Mouse (Mus musculus) ovary, postnatal 36 days (tissue): Measurements from ENCODE around the gene Asic3.

Experiments used
- DNase-seq: peaks from one replicate; pipeline ENCODE4 v3.0.0; 2022; ENCODE audit warnings: low spot score, mixed read lengths

The Asic3 gene

DNA sequence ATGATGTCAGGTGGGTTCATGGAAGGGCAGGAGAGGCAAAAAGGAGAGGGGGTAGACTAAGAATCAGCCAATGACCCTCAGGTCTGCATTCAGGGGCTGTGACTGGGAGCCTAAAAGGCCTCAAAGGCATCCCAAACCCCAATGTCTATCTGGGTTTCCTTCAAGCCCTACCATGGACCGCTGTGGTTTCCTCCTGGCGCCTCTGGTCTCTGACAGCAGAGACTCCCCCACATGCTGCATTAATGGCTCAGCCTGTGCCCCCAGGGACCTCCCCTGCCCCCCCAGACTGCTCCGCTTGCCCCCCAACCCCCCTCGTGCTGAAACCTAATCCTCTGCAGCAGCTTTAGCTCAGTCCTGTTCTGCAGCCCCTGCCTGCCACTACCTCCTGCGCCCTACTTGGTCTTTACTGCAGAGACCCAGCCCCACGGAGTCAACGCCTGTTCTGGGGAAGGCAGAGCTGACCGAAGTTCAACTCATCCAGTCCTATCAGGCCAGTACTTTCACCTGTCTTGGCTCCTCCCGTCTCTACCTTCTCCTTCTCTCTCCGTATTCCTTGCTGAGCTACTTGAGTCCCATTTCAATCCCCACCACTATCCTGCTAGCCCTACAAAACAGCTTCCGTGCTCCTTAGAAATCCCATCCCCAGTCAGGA lies at the start of gene Asic3:
Gene Asic3 (plus strand): TSS at position 351 of the 652 bp plus-strand sequence.
- no peak for DNase-seq

DNA sequence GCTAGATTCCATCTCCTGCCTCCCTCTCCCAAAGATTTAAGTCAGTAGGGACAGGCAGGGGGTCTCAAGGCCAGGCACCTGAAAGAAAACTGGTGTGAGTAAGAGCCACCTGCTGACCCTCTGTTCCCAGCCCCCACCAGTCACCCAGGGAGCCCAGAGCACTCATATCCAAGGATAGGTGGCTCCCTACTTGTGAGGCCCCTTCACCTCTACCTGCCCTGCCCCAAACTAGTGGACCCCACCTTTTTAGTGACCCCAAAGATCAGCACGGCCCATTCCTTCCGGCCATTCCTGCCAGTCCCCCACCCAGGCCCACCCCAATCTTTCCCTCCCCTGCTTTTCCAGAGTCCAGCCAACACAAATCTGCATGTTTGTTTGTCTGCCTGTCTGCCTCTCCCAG lies 49.7 kb upstream of the Asic3 start:
- no peak for DNase-seq

DNA sequence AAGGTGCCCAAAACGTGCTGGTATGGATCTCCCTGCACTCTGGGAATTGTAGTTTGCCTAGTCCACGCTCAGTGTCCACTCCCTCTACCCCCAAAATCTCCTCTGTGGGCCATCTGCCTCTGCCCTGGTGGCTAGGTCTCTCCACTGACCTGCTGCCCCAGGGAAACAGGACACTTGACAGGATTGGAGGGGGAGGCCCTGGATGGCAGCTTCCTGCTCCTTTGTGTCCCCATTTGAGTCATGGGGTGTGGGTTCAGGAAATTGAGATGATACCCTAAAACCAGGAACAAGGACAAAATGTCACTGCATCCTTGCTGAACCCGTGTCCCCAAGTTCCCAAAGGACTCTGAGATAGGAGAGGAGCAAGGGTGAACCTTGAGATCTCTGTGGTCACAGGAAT lies 49.1 kb upstream of the Asic3 start:
- no peak for DNase-seq

DNA sequence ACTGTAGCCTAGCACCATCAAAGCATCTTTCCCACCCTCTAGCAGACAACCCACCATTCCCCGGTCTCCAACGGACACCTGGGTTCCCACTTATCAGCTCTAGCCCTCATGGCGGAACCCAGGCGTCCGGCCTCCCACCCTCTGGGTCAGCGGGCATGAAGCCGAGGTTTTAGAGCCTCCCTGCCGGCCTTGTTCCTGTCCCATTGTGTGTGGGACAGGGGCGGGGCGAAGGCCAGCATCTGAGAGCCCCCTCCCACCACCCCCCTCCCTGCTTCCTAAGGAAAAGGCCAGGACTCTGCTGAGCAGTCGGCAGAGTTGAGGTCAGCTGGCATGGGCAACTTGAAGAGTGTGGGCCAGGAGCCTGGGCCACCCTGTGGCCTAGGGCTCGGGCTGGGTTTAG lies 48.7 kb upstream of the Asic3 start, which contains the start of gene Nos3:
Gene Nos3 (plus strand): TSS at position 303 of the 400 bp plus-strand sequence.
- no peak for DNase-seq

DNA sequence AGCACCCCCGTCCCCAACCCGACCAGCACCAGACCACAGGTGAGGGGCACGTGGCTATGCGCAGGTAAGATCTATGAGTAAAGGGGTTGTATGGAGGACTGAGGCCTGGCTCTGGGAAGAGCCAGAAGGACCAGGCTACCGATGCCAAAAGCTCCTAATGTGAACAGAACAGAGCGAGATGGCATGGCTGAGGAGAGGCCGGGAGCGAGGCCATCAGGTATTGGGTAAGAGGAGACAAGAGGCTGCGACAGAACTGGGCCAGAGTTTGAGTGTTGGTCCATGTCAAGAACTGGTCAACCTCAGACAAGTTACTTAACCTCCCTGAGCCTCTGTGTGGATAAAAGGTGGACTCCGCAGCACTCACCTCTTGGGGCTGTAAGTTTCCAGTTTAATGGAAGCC lies 48.2 kb upstream of the Asic3 start:
- DNase-seq: no peak

DNA sequence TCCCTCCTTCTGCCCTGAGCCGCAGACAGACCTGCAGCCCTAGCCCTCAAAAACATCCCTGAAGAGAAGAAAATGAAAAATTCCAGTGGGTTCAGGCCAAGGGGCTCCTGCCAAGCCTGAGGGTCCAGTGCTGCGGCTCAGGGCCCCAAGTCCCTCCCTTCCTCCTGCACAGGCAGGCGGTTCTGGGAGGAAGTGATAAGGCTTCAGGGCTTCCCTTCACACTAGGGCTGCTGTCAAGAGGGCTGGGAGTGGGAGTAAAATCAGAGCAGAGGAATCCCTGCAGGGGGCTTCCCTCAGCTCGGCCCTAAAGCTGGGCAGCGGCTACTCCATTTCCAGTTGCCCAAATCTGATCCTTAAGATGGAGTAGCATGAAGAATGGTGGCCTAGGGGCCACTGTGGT lies 47.7 kb upstream of the Asic3 start:
- no peak for DNase-seq

DNA sequence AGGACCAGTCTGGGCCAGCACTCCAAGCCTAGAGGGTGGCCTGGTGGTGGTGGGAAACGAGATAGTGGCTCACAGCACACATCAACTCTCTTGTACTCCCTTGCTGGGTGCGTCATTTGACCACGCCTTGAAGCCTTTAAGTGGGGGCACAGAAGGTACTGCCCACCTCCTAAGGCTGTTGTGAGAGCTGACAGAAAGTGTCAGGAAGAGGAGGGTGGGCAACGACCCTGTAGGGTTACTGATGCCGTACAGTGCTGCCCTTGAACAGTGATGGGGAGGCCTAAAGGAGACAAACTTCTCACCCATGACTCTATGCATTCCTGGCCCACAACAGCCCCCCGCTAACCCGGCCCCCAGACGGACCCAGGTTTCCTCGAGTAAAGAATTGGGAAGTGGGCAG lies 46.8 kb upstream of the Asic3 start:
- DNase-seq: no peak

DNA sequence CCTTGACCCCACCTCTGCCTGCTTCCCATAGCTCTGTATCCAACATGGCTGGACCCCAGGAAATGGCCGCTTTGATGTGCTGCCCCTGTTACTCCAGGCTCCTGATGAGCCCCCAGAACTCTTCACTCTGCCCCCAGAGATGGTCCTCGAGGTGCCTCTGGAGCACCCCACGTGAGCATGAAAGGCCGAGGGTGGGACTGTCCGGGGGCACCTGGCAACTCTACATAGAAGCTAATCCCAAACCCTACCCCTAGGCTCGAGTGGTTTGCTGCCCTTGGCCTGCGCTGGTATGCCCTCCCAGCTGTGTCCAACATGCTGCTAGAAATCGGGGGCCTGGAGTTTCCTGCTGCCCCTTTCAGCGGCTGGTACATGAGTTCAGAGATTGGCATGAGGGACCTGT lies 43.4 kb upstream of the Asic3 start:
- DNase-seq: no peak

DNA sequence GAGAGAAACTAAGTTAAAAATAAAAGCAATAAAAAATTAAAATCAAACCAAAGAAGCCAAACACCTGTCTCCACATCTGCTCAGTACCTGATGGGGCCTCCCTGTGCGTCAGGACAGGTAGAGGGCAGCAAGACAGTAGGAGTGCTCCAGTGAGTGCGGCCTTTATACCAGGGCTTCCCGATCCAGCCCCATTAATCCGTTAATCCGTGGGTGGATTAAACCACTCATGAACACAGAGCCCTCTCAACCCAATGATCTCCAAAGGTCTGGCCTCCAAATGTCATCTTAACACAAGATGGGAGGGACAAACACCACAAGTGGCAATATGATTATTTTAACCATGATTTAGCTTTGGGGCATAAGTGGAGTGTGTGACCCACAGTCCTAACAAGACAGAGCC lies 39.4 kb upstream of the Asic3 start:
- DNase-seq: no peak

DNA sequence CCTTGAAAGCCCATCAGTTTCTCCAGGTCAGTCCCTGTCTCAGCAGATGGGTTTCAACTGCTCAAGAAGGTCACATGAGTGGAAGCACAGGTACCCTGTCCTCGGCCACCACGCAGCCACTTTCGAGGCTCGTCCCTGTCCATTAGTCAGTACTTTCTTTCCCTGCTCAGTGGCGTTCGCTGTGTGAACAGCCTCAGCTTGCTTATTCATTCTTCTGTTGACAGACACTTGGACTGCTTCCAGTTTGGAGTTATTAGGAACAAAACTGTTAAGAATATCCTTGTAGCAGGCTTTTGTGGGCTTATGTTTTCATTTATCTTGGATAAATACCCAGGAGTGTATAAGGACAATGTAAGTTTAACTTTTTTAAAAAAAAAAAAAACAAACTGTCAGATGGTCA lies 39.0 kb upstream of the Asic3 start:
- no peak for DNase-seq

DNA sequence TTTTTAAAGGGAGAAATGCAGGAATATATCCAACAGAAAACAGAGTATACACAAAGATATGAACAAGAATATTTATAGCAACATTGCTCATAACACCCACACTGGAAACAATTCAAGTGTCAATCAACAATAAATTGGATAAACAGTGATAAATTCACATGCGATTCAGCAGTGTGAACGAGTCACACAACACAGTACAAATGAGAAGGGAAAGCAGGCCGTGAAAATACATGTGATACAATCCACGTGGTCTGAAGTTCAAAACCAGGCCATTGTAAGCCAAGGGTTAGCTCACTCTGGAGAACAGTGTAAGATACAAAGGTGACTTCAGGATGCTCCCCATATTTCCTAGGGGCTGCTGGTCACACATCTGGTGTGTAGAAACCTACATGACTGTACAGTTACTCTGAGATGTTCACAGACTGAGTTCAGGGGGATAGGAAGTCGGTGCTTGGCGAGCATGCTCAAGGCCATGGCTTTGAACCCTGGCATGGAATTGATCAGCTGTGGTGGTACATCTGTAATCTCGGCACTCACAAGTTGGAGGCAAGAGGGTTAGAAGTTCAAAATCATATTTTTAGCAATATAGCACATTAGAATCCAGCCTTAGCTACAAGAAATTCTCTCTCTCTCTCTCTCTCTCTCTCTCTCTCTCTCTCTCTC lies 38.4 kb upstream of the Asic3 start:
- no peak for DNase-seq

DNA sequence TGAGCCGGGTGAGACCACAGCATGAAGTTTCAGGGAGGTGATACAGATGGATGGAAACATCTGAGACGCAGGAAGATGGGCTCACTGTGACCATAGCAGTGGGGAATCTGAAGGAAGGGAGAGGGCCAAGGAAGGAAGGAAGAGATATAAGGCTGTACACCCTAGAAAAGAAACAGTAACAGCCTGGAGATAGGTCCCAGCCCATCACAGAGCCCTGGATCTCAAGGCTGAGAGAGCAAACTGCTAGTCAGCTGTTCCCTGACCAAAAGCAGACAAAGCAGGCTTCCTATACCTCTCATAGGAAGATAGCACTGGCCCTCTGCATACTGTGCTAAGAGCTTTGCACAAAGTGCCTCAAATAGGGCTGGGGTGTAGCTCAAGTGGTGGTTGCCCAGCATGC lies 34.5 kb upstream of the Asic3 start:
- DNase-seq: no peak

DNA sequence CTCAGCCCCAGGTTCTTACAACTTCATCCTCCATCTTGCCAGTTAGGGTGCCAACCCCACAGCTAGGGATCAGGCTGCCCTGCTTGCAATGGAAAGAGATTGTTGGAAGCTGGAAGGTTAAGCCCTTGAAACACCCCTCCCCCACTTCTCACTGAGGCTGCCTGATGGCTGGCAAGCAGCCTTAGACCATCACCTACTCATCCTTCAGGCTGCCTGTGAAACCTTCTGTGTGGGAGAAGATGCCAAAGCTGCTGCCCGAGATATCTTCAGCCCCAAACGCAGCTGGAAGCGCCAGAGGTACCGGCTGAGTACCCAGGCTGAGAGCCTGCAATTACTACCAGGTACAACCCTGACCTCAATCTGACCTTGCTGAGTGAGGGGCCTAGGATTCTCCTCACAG lies 33.7 kb upstream of the Asic3 start:
- DNase-seq: no peak

DNA sequence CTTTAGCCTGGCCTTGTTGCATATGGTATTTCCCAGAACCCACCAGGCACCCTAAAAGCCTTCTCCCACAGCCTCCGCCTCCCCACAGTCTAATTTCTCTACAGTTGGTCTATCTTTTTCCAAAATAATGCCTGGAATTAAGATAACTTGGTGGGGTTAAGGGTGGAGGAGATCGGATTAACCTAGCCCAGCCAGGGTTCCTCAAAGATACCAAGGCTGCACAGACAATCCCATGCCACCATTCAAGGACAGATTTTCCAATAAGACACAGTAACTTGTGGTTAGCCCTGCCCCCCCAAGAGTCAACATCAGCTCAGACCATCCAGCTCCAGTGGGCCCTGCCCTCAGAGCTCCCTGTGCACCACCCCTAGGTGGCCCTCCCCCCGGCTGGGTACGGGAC lies 32.7 kb upstream of the Asic3 start:
- no peak for DNase-seq

DNA sequence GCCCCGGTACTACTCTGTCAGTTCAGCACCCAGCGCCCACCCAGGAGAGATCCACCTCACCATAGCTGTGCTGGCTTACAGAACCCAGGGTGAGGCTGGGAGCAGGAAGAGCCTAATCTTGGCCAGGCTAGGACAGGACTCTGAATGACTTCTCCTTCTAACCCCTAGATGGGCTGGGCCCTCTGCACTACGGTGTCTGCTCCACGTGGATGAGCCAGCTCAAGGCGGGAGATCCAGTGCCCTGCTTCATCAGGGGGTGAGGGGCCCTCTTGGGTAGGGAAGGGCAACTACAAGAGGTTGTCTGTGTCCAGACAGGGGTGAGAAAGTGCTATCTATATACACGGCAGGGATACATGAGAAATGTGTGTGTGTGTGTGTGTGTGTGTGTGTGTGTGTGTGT lies 31.7 kb upstream of the Asic3 start:
- no peak for DNase-seq

DNA sequence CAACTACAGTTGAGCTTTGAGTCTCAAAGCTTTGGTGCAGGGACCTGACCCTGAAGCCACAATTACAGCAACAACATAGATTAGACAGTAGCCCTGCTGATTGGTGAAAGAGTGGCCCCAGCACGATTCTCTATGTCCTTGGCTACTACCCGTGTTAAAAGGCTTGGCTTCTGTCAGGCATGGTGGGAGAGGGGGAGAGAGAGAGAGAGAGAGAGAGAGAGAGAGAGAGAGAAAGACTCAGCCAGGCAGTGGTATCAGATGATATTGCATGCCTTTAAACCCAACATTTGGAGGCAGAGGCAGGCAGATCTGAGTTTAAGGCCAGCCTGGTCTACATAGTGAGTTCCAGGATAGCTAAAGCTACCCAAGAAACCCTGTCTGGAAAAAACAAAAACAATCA lies 31.2 kb upstream of the Asic3 start:
- no peak for DNase-seq

DNA sequence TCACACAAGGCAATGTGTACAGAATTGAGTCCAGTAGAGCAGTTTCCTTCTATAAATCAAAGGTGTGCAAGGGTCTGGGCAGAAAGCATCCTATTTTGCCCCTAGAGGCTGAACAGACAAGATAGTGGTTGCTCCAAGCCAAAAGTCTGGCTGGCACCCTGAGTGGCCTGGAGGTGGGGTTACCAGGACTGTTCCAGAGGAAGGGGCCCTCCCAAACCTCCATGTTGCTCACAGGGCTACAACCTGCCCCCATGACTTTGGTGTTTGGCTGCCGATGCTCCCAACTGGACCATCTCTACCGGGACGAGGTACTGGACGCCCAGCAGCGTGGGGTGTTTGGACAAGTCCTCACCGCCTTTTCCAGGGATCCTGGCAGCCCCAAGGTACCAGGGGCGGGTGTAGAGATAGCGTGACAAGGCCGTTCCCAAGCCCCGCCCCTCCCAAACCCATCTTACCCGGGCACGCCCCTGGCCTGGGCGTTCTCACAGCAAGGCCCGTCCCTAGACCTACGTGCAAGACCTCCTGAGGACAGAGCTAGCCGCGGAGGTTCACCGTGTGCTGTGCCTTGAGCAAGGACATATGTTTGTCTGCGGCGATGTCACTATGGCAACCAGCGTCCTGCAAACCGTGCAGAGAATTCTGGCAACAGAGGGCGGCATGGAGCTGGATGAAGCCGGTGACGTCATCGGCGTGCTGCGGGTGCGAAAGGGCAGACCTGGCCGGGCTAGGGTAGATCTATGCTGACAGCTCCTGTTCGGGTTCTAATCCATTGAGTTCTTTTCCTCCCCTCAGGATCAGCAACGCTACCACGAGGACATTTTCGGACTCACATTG lies 29.9 kb upstream of the Asic3 start:
- DNase-seq: peak; percentile 91

DNA sequence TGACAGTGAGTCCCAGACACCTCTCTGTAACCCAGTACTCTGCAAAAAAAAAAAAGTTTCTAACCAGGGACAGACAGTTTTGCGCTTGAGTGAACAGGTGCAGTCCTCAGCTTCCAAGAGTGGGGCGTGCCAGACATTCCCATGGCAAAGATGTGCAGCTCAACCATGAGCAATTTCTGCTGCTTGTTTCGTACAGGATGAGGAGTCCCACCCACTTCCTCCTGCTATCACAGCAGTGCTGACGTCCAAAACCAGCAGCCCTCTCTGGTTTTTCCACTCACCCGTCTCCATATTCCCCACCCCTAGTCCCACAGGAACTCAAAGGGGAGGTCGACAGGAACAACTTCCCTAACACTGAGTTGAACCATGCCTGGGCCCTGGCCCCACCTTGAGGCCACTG lies 28.8 kb upstream of the Asic3 start:
- no peak for DNase-seq

DNA sequence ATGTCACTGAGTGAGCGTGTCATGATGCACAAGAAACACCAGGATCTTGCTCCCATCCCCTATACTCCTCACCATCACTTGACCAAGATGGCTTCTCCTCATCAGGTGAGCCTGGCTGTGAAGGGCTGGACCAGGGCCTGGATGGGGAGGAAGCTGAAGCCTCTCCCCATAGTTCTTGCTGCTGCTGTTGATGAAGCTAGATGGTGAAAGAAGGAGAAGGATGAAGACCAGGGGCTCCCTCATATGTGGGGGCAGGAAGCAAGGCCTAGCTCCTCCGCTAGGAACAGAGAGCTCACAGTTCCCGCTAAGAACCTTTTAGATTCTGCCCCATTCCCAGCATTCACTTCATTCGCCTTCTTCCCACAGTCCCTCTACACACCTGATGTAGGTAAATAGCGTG lies 27.8 kb upstream of the Asic3 start:
- DNase-seq: no peak

DNA sequence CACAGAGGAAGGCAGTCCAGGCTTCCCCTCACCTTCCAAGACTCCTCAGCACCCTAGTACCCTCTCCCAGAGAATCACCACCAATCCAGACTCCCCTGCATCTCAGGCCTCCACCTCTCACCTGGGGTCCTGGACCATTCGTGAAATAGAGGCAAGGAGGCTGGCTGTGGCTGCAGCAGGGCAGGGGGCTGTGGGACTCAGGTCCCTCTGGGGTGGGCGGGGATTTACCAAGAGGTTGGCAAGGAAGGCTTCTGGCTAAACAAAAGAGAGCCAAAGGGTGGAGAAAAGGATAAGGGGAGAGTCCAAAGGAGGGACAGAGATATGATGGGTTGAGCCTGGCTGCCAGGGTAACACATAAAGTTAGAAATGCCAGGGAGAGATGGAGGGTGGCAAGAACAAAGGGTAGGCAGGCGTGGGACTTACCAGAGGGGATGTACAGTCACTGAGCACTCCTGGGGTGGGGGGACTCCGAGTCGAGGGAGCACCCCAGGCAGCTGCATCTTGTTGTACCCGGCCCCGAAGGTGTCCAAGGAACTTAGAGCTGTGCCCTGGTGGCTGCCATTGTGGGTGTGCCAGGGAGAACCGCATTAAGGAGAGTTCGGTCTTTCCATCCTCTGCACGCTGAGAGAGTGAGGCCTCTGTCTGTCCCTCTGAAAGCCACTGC lies 27.2 kb upstream of the Asic3 start:
- no peak for DNase-seq

DNA sequence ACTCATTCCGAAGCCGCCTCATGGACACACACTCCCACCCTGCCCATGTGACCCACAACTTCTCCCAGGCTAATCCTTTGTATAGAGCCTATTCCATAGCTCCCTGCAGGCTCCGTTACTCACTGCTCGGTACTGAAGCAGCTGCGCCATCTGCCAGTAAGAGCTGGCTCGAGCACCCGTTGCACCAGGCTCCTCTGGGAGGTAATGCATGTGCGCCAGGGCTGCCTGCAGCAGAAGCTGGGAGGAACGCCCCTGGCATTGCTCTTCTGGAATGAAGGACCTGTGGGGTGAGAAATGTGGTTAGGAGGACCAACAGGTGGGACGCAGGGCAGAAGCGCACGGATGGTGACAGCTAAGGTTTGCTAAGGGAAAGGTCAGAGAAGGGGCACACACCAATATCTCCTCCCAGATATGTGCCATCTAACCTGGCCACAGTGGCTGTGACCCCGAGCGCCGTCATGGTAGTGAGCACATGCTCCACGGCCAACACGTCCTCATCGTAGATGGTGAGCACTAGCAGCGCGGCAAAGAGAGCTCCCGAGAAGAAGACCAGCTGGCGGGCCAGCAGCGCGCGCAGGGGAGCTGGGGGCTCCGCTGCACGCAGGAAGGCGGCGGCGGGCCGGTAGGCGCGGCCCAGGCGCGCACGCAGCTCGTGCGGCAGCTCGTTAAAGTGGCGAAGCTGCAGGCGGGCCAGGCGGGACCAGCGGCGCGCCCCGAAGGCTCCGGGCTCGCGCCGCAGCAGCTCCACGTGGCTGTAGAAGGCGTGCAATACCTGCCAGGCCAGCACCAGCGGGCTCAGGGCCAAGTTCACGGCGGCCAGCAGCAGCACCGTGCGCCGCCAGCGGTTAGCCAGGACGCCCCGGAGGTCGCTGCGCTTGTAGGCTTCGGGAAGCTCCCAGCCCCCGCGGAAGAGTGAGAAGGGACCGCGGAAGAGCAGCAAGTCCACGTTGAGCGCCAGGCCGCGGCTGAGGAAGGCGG lies 25.6 kb upstream of the Asic3 start:
- peak; percentile 69 for DNase-seq
